Mouse (Mus musculus) bone marrow, adult 2 months (tissue): ENCODE measurements around the gene Hist1h3e.

Experiments used
- CTCF ChIP-seq: fragments of 200-500 bp; IDR thresholded peaks from 2 replicates; pipeline ENCODE4 v1.5.1; 2011; ENCODE audit warnings: low read length, control low read depth; ENCODE audit not compliant: control insufficient read depth, insufficient read depth
- POLR2A ChIP-seq: fragments of 200-500 bp; IDR thresholded peaks from 2 replicates; pipeline ENCODE4 v1.6.1; 2011; ENCODE audit warnings: low read depth, mild to moderate bottlenecking, control low read depth, low read length, borderline replicate concordance; ENCODE audit not compliant: control insufficient read depth

GRCm38 (mm10) chr13:23529005-23529404 is 33.2 kb downstream of the Hist1h3e start:
- TF ChIP-seq CTCF, result no peak
- TF ChIP-seq POLR2A, result no peak
